Mouse (Mus musculus): ENCODE data around the gene Ifi207. TPM values are rescaled to one million over a fixed set of nuclear protein-coding genes. Genes with fewer than 3 reads are reported as not detected.
"Not testable (repeated sequence)": the region's sequence is repeated elsewhere in the genome, so short reads cannot be mapped to it uniquely, and the experiment has no call there.

Ifi207 gene
- total and polyA plus RNA-seq, 2 experiments from 2014 or later: 0.47 to 0.48 TPM

- Histone ChIP-seq H3K4me3 (ENCODE audit: low read depth, low read length) (no peak overlapping the region), H3K27me3 (ENCODE audit: insufficient read depth, low read length) (no peaks in the 10 kb centered on the region), H3K36me3 (ENCODE audit: insufficient read depth) (no peaks in the 10 kb centered on the region), H3K4me2 (ENCODE audit: low read depth) (no peak overlapping the region), H3K9me3 (ENCODE audit: low read length) (no peaks in the 10 kb centered on the region), H3K9ac (no peak overlapping the region), H3K27ac (ENCODE audit: low read depth, low read length) (no peak overlapping the region), H3K4me1 (ENCODE audit: insufficient read depth) (no peaks in the 10 kb centered on the region)
- DNase-seq (no peak), ATAC-seq (no peak)
- WGBS: 50% methylated on average over 7 of the region's 7 CpGs
- TF ChIP-seq CTCF (IDR thresholded peaks at IDR 0.05; ENCODE audit: low read depth): no peak
Measured at GRCm38 (mm10) chr1:173733219-173733618, 8.3 kb downstream of the Ifi207 start.

- 96% methylated on average over 1 of the region's 1 CpGs for WGBS
- ATAC-seq: no peak
- no peak for TF ChIP-seq CTCF (IDR thresholded peaks at IDR 0.05; ENCODE audit: low read depth)
Measured at GRCm38 (mm10) chr1:173694270-173694669, 47.3 kb downstream of the Ifi207 start.

GRCm38 (mm10) chr1:173678605-173679004 is 62.9 kb downstream of the Ifi207 start:
- not testable (repeated sequence) for H3K36me3 ChIP-seq (ENCODE audit: insufficient read depth); H3K27ac ChIP-seq (ENCODE audit: low read depth, low read length); H3K4me1 ChIP-seq (ENCODE audit: insufficient read depth); H3K9ac ChIP-seq; DNase-seq; H3K4me2 ChIP-seq (ENCODE audit: low read depth); H3K27me3 ChIP-seq (ENCODE audit: insufficient read depth, low read length); ATAC-seq; H3K9me3 ChIP-seq (ENCODE audit: low read length); H3K4me3 ChIP-seq (ENCODE audit: low read depth, low read length)
- 93% methylated on average over 1 of the region's 1 CpGs for WGBS

More at GRCm38 (mm10) chr1:173694270-173694669, 47.3 kb downstream of the Ifi207 start:
- H3K27ac ChIP-seq (ENCODE audit: low read depth, low read length): no peak overlapping the region
- H3K9ac ChIP-seq: no peak overlapping the region
- H3K4me2 ChIP-seq (ENCODE audit: low read depth): no peak overlapping the region
- no peaks in the 10 kb centered on the region for H3K9me3 ChIP-seq (ENCODE audit: low read length)
- no peaks in the 10 kb centered on the region for H3K4me1 ChIP-seq (ENCODE audit: insufficient read depth)
- no peaks in the 10 kb centered on the region for H3K27me3 ChIP-seq (ENCODE audit: insufficient read depth, low read length)
- H3K4me3 ChIP-seq (ENCODE audit: low read depth, low read length): no peak overlapping the region
- H3K36me3 ChIP-seq (ENCODE audit: insufficient read depth): no peaks in the 10 kb centered on the region
- no peak for DNase-seq

- not testable (repeated sequence) for H3K4me3 ChIP-seq (ENCODE audit: low read depth, low read length); H3K36me3 ChIP-seq (ENCODE audit: insufficient read depth); H3K4me1 ChIP-seq (ENCODE audit: insufficient read depth); H3K27me3 ChIP-seq (ENCODE audit: insufficient read depth, low read length); H3K27ac ChIP-seq (ENCODE audit: low read depth, low read length); H3K4me2 ChIP-seq (ENCODE audit: low read depth); DNase-seq; H3K9ac ChIP-seq; H3K9me3 ChIP-seq (ENCODE audit: low read length); ATAC-seq
- WGBS: 54% methylated on average over 3 of the region's 3 CpGs
Measured at GRCm38 (mm10) chr1:173673458-173674097, 68.0 kb downstream of the Ifi207 start, which contains the start of gene Ifi208. TSS of gene Ifi208 (plus strand) at chr1:173673675.

Other genes starting within 250 kb of the Ifi207 start
- not detected in 2 replicates for gene Ifi214, start 205.8 kb downstream of the Ifi207 start, total RNA-seq (2014; rRNA removed)
- not detected in 2 replicates for gene Ifi214, start 205.8 kb downstream of the Ifi207 start, polyA plus RNA-seq (2015; fragmentation: Nextera tagmentation; extraction: Ambion mirVana)
- gene Ifi213, start 142.5 kb downstream of the Ifi207 start, total RNA-seq (2014; rRNA removed): 0.08 and 0.24 TPM in 2 replicates
- 0.16 TPM in 1 of 2 replicates, not detected in the other for gene Ifi213, start 142.5 kb downstream of the Ifi207 start, polyA plus RNA-seq (2015; fragmentation: Nextera tagmentation; extraction: Ambion mirVana)
- 0.15 and 0.33 TPM in 2 replicates for gene Ifi209, start 110.8 kb downstream of the Ifi207 start, total RNA-seq (2014; rRNA removed)
- 0.04 and 0.06 TPM in 2 replicates for gene Ifi209, start 110.8 kb downstream of the Ifi207 start, polyA plus RNA-seq (2015; fragmentation: Nextera tagmentation; extraction: Ambion mirVana)
- not detected in 2 replicates for gene Ifi208, start 68.1 kb downstream of the Ifi207 start, total RNA-seq (2014; rRNA removed)
- gene Ifi208, start 68.1 kb downstream of the Ifi207 start, polyA plus RNA-seq (2015; fragmentation: Nextera tagmentation; extraction: Ambion mirVana): 0.11 TPM in 1 of 2 replicates, not detected in the other
- gene Ifi204, start 25.2 kb upstream of the Ifi207 start, total RNA-seq (2014; rRNA removed): 1.0 and 1.4 TPM in 2 replicates
- 1.2 and 1.3 TPM in 2 replicates for gene Ifi204, start 25.2 kb upstream of the Ifi207 start, polyA plus RNA-seq (2015; fragmentation: Nextera tagmentation; extraction: Ambion mirVana)
- gene Ifi211, start 171.3 kb upstream of the Ifi207 start, total RNA-seq (2014; rRNA removed): 0.43 TPM in 1 of 2 replicates, not detected in the other
- 0.35 and 0.48 TPM in 2 replicates for gene Ifi211, start 171.3 kb upstream of the Ifi207 start, polyA plus RNA-seq (2015; fragmentation: Nextera tagmentation; extraction: Ambion mirVana)
- gene Mndal, start 200.7 kb upstream of the Ifi207 start, total RNA-seq (2014; rRNA removed): 3.1 and 4.3 TPM in 2 replicates
- 4.8 and 5.9 TPM in 2 replicates for gene Mndal, start 200.7 kb upstream of the Ifi207 start, polyA plus RNA-seq (2015; fragmentation: Nextera tagmentation; extraction: Ambion mirVana)
- gene Ifi203, start 200.9 kb upstream of the Ifi207 start, total RNA-seq (2014; rRNA removed): 1.6 and 3.4 TPM in 2 replicates
- 2.3 and 2.9 TPM in 2 replicates for gene Ifi203, start 200.9 kb upstream of the Ifi207 start, polyA plus RNA-seq (2015; fragmentation: Nextera tagmentation; extraction: Ambion mirVana)
- not detected in 2 replicates for gene Ifi202b, start 241.0 kb upstream of the Ifi207 start, total RNA-seq (2014; rRNA removed)
- not detected in 2 replicates for gene Ifi202b, start 241.0 kb upstream of the Ifi207 start, polyA plus RNA-seq (2015; fragmentation: Nextera tagmentation; extraction: Ambion mirVana)